Mouse (Mus musculus) intestine, postnatal 0 days (tissue): ENCODE results near the gene Csta1. TPM values are rescaled to one million over a fixed set of nuclear protein-coding genes. Genes with fewer than 3 reads are reported as not detected.
"Not testable (repeated sequence)": the region's sequence is repeated elsewhere in the genome, so short reads cannot be mapped to it uniquely, and the experiment has no call there.

Source experiments
- ATAC-seq: fragments of 200-750 bp; cut with Nextera tagmentation; 2 replicates; pipeline ENCODE4 v1.8.0; 2017; ENCODE audit warnings: mild to moderate bottlenecking, moderate TSS enrichment, moderate library complexity
- H3K27ac ChIP-seq: fragments of 300-500 bp; sonication (generic); 2 replicates; pipeline ENCODE4 v1.5.1; 2014; ENCODE audit warnings: mild to moderate bottlenecking, low read depth, low read length, moderate library complexity
- H3K27me3 ChIP-seq: fragments of 300-500 bp; sonication (generic); replicated peaks from 2 replicates; pipeline ENCODE4 v1.6.1; 2014; ENCODE audit warnings: low read length, mixed read lengths; ENCODE audit not compliant: control insufficient read depth, insufficient read depth
- H3K36me3 ChIP-seq: fragments of 300-500 bp; sonication (generic); 2 replicates; pipeline ENCODE4 v1.6.1; 2014; ENCODE audit warnings: mild to moderate bottlenecking, moderate library complexity; ENCODE audit not compliant: control insufficient read depth, insufficient read depth
- H3K4me1 ChIP-seq: fragments of 300-500 bp; sonication (generic); replicated peaks from 2 replicates; pipeline ENCODE4 v1.6.1; 2014; ENCODE audit warnings: antibody characterized with exemption, low read length, mixed read lengths; ENCODE audit not compliant: control insufficient read depth, insufficient read depth
- H3K4me2 ChIP-seq: fragments of 300-500 bp; sonication (generic); replicated peaks from 2 replicates; pipeline ENCODE4 v1.6.1; 2014; ENCODE audit warnings: low read depth, mild to moderate bottlenecking, moderate library complexity
- H3K4me3 ChIP-seq: fragments of 300-500 bp; sonication (generic); 2 replicates; pipeline ENCODE4 v1.5.1; 2014; ENCODE audit warnings: low read depth, low read length
- H3K9ac ChIP-seq: fragments of 300-500 bp; sonication (generic); 2 replicates; pipeline ENCODE4 v1.6.1; 2014; ENCODE audit warnings: mild to moderate bottlenecking, low read depth, low read length
- H3K9me3 ChIP-seq: fragments of 300-500 bp; sonication (generic); 2 replicates; pipeline ENCODE4 v1.6.1; 2016; ENCODE audit warnings: mixed run types; ENCODE audit not compliant: control insufficient read depth
- CTCF ChIP-seq: sonication (generic); IDR thresholded peaks from 2 replicates; pipeline ENCODE4 v1.5.1; 2016; ENCODE audit warnings: low read depth, mild to moderate bottlenecking, control low read depth, antibody characterized with exemption, moderate library complexity
- WGBS: fragments of 180-500 bp; shearing (Covaris S2); extraction: QIAGEN DNeasy Blood & Tissue Kit; methylation state at CpG from one replicate; pipeline ENCODE4 v1.1.7; 2014; 5-methylcytosine and 5-hydroxymethylcytosine counted together
- polyA plus RNA-seq: library from polyadenylated mRNA; unstranded; fragments of >200 nt; fragmentation: Nextera tagmentation; extraction: Ambion mirVana; gene quantifications from 2 replicates; pipeline ENCODE4 v1.2.1, GENCODE M21; 2015

The Csta1 gene
- polyA plus RNA-seq, 1 experiment from 2014 or later = 0.12 TPM

GRCm38 (mm10) chr16:36102211-36102610, 28.8 kb downstream of the Csta1 start:
- TF ChIP-seq CTCF = no peak
- no peak overlapping the region for H3K27ac ChIP-seq
- 0 out of 2 replicates have a peak, but pooled peaks cover 8% of the 10 kb centered on the region for H3K9me3 ChIP-seq
- no peaks in the 10 kb centered on the region for H3K4me1 ChIP-seq
- no peak overlapping the region for H3K4me2 ChIP-seq
- no peaks in the 10 kb centered on the region for H3K27me3 ChIP-seq
- no peak overlapping the region for H3K4me3 ChIP-seq
- no peaks in the 10 kb centered on the region for H3K36me3 ChIP-seq
- ATAC-seq = no peak
- H3K9ac ChIP-seq = no peak overlapping the region
- WGBS = 82% methylated on average over 1 of the region's 1 CpGs

GRCm38 (mm10) chr16:36101526-36101925, 29.5 kb downstream of the Csta1 start:
- ATAC-seq = no peak
- Histone ChIP-seq H3K27ac (no peak overlapping the region), H3K4me1 (no peaks in the 10 kb centered on the region), H3K9me3 (0 out of 2 replicates have a peak, but pooled peaks cover 8% of the 10 kb centered on the region), H3K4me3 (no peak overlapping the region), H3K4me2 (no peak overlapping the region), H3K36me3 (no peaks in the 10 kb centered on the region), H3K27me3 (no peaks in the 10 kb centered on the region), H3K9ac (no peak overlapping the region)
- 81% methylated on average over 1 of the region's 1 CpGs for WGBS
- TF ChIP-seq CTCF = no peak

GRCm38 (mm10) chr16:36097813-36098499, 33.1 kb downstream of the Csta1 start:
- not testable (repeated sequence) for H3K36me3 ChIP-seq, H3K4me3 ChIP-seq, H3K27ac ChIP-seq, H3K4me2 ChIP-seq, H3K4me1 ChIP-seq, H3K9me3 ChIP-seq, ATAC-seq, H3K9ac ChIP-seq, H3K27me3 ChIP-seq
- 88% methylated on average over 12 of the region's 12 CpGs for WGBS

- 89% methylated on average over 3 of the region's 3 CpGs for WGBS
- ATAC-seq = no peak
- no peaks in the 10 kb centered on the region for H3K36me3 ChIP-seq
- no peak overlapping the region for H3K4me2 ChIP-seq
- no peak overlapping the region for H3K4me3 ChIP-seq
- no peaks in the 10 kb centered on the region for H3K4me1 ChIP-seq
- no peaks in the 10 kb centered on the region for H3K9me3 ChIP-seq
- H3K9ac ChIP-seq = no peak overlapping the region
- H3K27ac ChIP-seq = no peak overlapping the region
- no peaks in the 10 kb centered on the region for H3K27me3 ChIP-seq
- TF ChIP-seq CTCF = no peak
These were observed 37.0 kb downstream of the Csta1 start for GRCm38 (mm10) chr16:36094079-36094478.

GRCm38 (mm10) chr16:36090785-36091509, 40.1 kb downstream of the Csta1 start:
- no peak for TF ChIP-seq CTCF
- no peaks in the 10 kb centered on the region for H3K9me3 ChIP-seq
- peak overlapping the region; percentile 1; the same call in 1 of the 2 replicates for H3K4me2 ChIP-seq
- peak overlapping the region; percentile 65 for H3K27ac ChIP-seq
- H3K36me3 ChIP-seq = no peaks in the 10 kb centered on the region
- ATAC-seq = no peak
- no peak overlapping the region for H3K9ac ChIP-seq
- no peaks in the 10 kb centered on the region for H3K27me3 ChIP-seq
- H3K4me1 ChIP-seq = no peaks in the 10 kb centered on the region
- WGBS = 82% methylated on average over 11 of the region's 11 CpGs
- H3K4me3 ChIP-seq = no peak overlapping the region

- H3K9ac ChIP-seq = no peak overlapping the region
- peak overlapping the region; percentile 1 for H3K4me2 ChIP-seq
- peaks cover 7% of the 10 kb centered on the region; the same call in 1 of the 2 replicates for H3K36me3 ChIP-seq
- H3K4me1 ChIP-seq = no peaks in the 10 kb centered on the region
- no peak overlapping the region for H3K4me3 ChIP-seq
- ATAC-seq = no peak
- no peaks in the 10 kb centered on the region for H3K27me3 ChIP-seq
- H3K9me3 ChIP-seq = no peaks in the 10 kb centered on the region
- H3K27ac ChIP-seq = peak overlapping the region; percentile 65
- peak; percentile 64 for TF ChIP-seq CTCF
- 47% methylated on average over 8 of the region's 8 CpGs for WGBS
These were observed 41.0 kb downstream of the Csta1 start for GRCm38 (mm10) chr16:36089850-36090616.
